14 mouse cellular contexts compared by ENCODE assay signal in the genomic region with DNA sequence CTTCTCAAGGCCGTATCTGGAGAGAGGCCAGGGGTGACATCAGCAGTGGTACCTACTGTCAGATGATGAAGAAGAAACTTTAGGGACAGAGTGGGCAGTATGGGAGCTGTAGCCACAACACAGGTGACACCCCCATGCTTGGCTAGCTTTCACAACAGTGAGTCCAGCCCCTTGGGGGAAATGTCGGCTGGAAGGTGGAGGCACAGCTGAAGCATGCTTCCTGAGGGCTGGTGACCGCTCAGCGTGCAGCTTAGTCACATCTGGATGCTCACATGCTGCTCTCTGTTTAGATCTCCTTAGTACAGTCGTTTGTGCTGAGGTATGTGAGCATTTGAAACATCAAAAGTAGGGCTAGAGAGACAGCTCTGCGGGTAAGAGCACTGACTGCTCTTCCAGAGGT.
"Had no signal": no experiment of that assay in that cellular context is flagged by ENCODE, and none has a peak within 500 bp of the region (broad histone marks: within the 10 kb centered on the region; RNA-seq: fewer than 3 reads in every experiment).

No protein-coding gene starts in this region.

- H3K27ac ChIP-seq: intestine, embryonic 15.5 days; kidney, postnatal 0 days; limb, embryonic 13.5 days; liver, embryonic 15.5 days; macrophage; midbrain, embryonic 13.5 days; neural tube, embryonic 15.5 days had no signal

- H3K9ac ChIP-seq: intestine, embryonic 15.5 days; limb, embryonic 13.5 days; liver, embryonic 15.5 days; lung, embryonic 14.5 days; midbrain, embryonic 13.5 days; neural tube, embryonic 15.5 days had no signal

- H3K27me3 ChIP-seq: intestine, embryonic 15.5 days; limb, embryonic 13.5 days; liver, embryonic 15.5 days; midbrain, embryonic 13.5 days; neural tube, embryonic 15.5 days had no signal

- H3K9me3 ChIP-seq: intestine, embryonic 15.5 days; limb, embryonic 13.5 days; liver, embryonic 15.5 days; midbrain, embryonic 13.5 days; neural tube, embryonic 15.5 days had no signal

- DNase-seq: kidney, adult 8-10 months; kidney, postnatal 36 days; left cerebral cortex, postnatal 4 days; lung, embryonic 14.5 days; lung, postnatal 10 days; thymus, postnatal 36 days had no signal

- H3K4me3 ChIP-seq: intestine, embryonic 15.5 days; limb, embryonic 13.5 days; liver, embryonic 15.5 days; midbrain, embryonic 13.5 days; myocyte; neural tube, embryonic 15.5 days had no signal

- H3K4me2 ChIP-seq: intestine, embryonic 15.5 days; limb, embryonic 13.5 days; liver, embryonic 15.5 days; lung, embryonic 14.5 days; midbrain, embryonic 13.5 days; neural tube, embryonic 15.5 days had no signal

- ATAC-seq: intestine, embryonic 15.5 days; midbrain, embryonic 13.5 days had no signal
